Mouse (Mus musculus) induced T-regulatory cell, adult 2 months (primary cell): ENCODE measurements around the gene Myo16.

Experiments
- DNase-seq: peaks from one replicate; pipeline ENCODE4 v3.0.0-alpha.2; 2012; ENCODE audit warnings: low read depth

The Myo16 gene

GRCm38 (mm10) chr8:10153611-10154438 is at the start of gene Myo16:
Gene Myo16 (plus strand): TSS chr8:10153911.
- no peak for DNase-seq

- DNase-seq, result no peak
These were observed 45.0 kb upstream of the Myo16 start for GRCm38 (mm10) chr8:10108516-10109271.

- DNase-seq, result no peak
These were observed 31.0 kb upstream of the Myo16 start for GRCm38 (mm10) chr8:10122749-10123148.

- no peak for DNase-seq
These were observed 30.3 kb upstream of the Myo16 start for GRCm38 (mm10) chr8:10123412-10123811.

GRCm38 (mm10) chr8:10125684-10126083 is 28.0 kb upstream of the Myo16 start:
- no peak for DNase-seq

GRCm38 (mm10) chr8:10130513-10131414 is 22.9 kb upstream of the Myo16 start:
- DNase-seq, result no peak

- DNase-seq, result no peak
These were observed 14.2 kb upstream of the Myo16 start for GRCm38 (mm10) chr8:10139536-10139935.

- DNase-seq, result no peak
These were observed 9.8 kb upstream of the Myo16 start for GRCm38 (mm10) chr8:10143961-10144360.

- DNase-seq, result no peak
These were observed 1.9 kb upstream of the Myo16 start for GRCm38 (mm10) chr8:10151692-10152247.

- no peak for DNase-seq
These were observed 681 bp downstream of the Myo16 start for GRCm38 (mm10) chr8:10154439-10154745.

GRCm38 (mm10) chr8:10155075-10155474 is 1.4 kb downstream of the Myo16 start:
- DNase-seq, result no peak

- no peak for DNase-seq
These were observed 7.4 kb downstream of the Myo16 start for GRCm38 (mm10) chr8:10161106-10161505.

GRCm38 (mm10) chr8:10164959-10165358 is 11.2 kb downstream of the Myo16 start:
- no peak for DNase-seq

- no peak for DNase-seq
These were observed 14.6 kb downstream of the Myo16 start for GRCm38 (mm10) chr8:10168326-10168725.

- DNase-seq, result no peak
These were observed 16.2 kb downstream of the Myo16 start for GRCm38 (mm10) chr8:10169894-10170293.

GRCm38 (mm10) chr8:10171321-10171720 is 17.6 kb downstream of the Myo16 start:
- DNase-seq, result no peak

- DNase-seq, result no peak
These were observed 18.6 kb downstream of the Myo16 start for GRCm38 (mm10) chr8:10172278-10172677.

- no peak for DNase-seq
These were observed 19.5 kb downstream of the Myo16 start for GRCm38 (mm10) chr8:10173033-10173747.

GRCm38 (mm10) chr8:10174201-10174840 is 20.6 kb downstream of the Myo16 start:
- no peak for DNase-seq

- DNase-seq, result no peak
These were observed 21.4 kb downstream of the Myo16 start for GRCm38 (mm10) chr8:10174841-10175680.
